Mouse (Mus musculus) lung, embryonic 14.5 days (tissue): ENCODE results near the gene Mapk8ip1. TPM values are rescaled to one million over a fixed set of nuclear protein-coding genes. Genes with fewer than 3 reads are reported as not detected.
"Not testable (repeated sequence)": the region's sequence is repeated elsewhere in the genome, so short reads cannot be mapped to it uniquely, and the experiment has no call there.

ENCODE experiments used
- ATAC-seq: fragments of 200-750 bp; cut with Nextera tagmentation; 2 replicates; pipeline ENCODE4 v1.8.0; 2017; ENCODE audit warnings: mild to moderate bottlenecking, moderate TSS enrichment, moderate library complexity; ENCODE audit not compliant: insufficient read depth
- DNase-seq: peaks from one replicate; pipeline ENCODE4 v3.0.0-alpha.2; 2015
- H3K27ac ChIP-seq: fragments of 300-500 bp; sonication (generic); 2 replicates; pipeline ENCODE4 v1.5.1; 2014; ENCODE audit warnings: low read depth, mild to moderate bottlenecking, moderate library complexity
- H3K27me3 ChIP-seq: fragments of 300-500 bp; sonication (generic); 2 replicates; pipeline ENCODE4 v1.6.1; 2014; ENCODE audit warnings: low read length, control low read depth; ENCODE audit not compliant: insufficient read depth
- H3K36me3 ChIP-seq: fragments of 300-500 bp; sonication (generic); 2 replicates; pipeline ENCODE4 v1.6.1; 2014; ENCODE audit warnings: control low read depth; ENCODE audit not compliant: insufficient read depth
- H3K4me1 ChIP-seq: fragments of 300-500 bp; sonication (generic); 2 replicates; pipeline ENCODE4 v1.6.1; 2014; ENCODE audit warnings: antibody characterized with exemption, control low read depth; ENCODE audit not compliant: insufficient read depth
- H3K4me2 ChIP-seq: fragments of 300-500 bp; sonication (generic); 2 replicates; pipeline ENCODE4 v1.6.1; 2014; ENCODE audit warnings: mild to moderate bottlenecking
- H3K4me3 ChIP-seq: fragments of 300-500 bp; sonication (generic); 2 replicates; pipeline ENCODE4 v1.5.1; 2014; ENCODE audit warnings: low read depth, low read length
- H3K9ac ChIP-seq: fragments of 300-500 bp; sonication (generic); 2 replicates; pipeline ENCODE4 v1.6.1; 2014
- H3K9me3 ChIP-seq: fragments of 300-500 bp; sonication (generic); 2 replicates; pipeline ENCODE4 v1.6.1; 2016; ENCODE audit warnings: low read depth, low read length, control low read depth
- CTCF ChIP-seq: IDR thresholded peaks from 2 replicates; pipeline ENCODE4 v1.5.1; 2016; ENCODE audit warnings: antibody characterized with exemption, low read depth
- WGBS: fragments of 180-500 bp; shearing (Covaris S2); extraction: QIAGEN DNeasy Blood & Tissue Kit; methylation state at CpG from one replicate; pipeline ENCODE4 v1.1.7; 2014; 5-methylcytosine and 5-hydroxymethylcytosine counted together
- polyA plus RNA-seq: library from polyadenylated mRNA; unstranded; fragments of >200 nt; fragmentation: Nextera tagmentation; extraction: Ambion mirVana; gene quantifications from 2 replicates; pipeline ENCODE4 v1.2.1, GENCODE M21; 2014

The Mapk8ip1 gene
- polyA plus RNA-seq, 1 experiment from 2014 or later, result 6.2 TPM

DNA sequence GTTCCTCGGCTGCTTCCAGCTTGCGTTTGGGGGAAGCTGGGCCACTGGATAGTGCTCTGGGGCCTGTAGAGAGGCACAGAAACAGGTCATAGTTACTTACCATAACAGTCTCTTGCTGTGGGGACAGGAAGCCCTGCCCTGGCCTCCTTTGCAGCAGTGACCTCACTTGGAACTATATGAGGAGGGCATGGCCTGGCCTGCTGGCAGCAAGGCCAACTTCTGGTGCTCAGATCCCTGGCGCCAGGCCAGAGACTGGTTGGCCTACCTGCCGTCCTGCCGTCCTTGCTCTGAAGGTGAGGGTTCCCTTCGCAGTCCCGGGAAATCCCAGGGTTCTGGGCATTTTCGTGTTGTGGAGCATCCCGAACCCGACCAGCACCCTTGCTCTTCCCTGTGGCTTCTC lies 10.6 kb upstream of the Mapk8ip1 start:
- no peak for TF ChIP-seq CTCF
- H3K4me1 ChIP-seq, result no peaks in the 10 kb centered on the region
- H3K9ac ChIP-seq, result no peak overlapping the region
- no peak overlapping the region for H3K4me3 ChIP-seq
- H3K4me2 ChIP-seq, result no peak overlapping the region
- H3K9me3 ChIP-seq, result no peaks in the 10 kb centered on the region
- 86% methylated on average over 10 of the region's 10 CpGs for WGBS
- no peak for ATAC-seq
- peaks cover 95% of the 10 kb centered on the region for H3K36me3 ChIP-seq
- H3K27me3 ChIP-seq, result no peaks in the 10 kb centered on the region
- DNase-seq, result no peak
- no peak overlapping the region for H3K27ac ChIP-seq

DNA sequence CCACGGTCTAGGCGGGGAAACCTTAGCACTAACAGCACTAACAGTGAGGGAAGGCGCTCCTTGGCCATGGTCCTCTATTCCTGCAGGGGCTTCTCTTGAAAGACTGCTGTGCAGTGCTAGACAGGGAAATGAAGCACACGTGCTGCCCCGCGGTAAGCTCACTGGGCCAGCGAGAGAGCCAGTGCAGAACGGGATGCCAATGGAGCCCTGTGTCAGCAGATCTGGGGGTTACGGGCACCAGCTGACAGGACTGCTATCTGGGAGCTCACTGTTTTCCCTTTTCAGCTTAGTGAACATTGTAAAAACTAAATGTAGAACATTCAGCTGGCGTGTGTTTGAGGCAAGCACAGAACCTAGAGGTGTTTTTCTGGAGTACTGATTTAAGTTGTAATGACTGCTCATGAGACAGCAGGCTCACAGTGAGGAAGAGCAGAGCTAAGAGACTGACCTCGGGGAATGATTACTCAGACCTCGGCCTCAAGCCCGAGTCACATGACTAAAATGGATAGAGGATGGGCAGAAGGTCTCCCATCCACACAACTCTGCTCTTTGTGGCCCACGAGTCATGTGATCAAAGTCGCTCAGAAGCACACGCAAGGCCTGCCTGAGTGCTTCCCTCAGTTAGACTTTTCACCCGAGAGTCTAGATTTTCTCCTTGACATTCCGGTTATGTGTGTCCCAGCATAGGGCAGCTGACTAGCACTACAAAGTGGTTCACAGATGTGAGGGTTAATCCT lies 7.4 kb upstream of the Mapk8ip1 start:
- ATAC-seq (no peak), DNase-seq (no peak)
- Histone ChIP-seq H3K36me3 (peaks cover 86% of the 10 kb centered on the region), H3K4me1 (no peaks in the 10 kb centered on the region), H3K4me2 (no peak overlapping the region), H3K9me3 (no peaks in the 10 kb centered on the region), H3K27me3 (no peaks in the 10 kb centered on the region), H3K27ac (no peak overlapping the region), H3K4me3 (no peak overlapping the region), H3K9ac (no peak overlapping the region)
- WGBS, result 87% methylated on average over 18 of the region's 18 CpGs
- TF ChIP-seq CTCF, result no peak

- Histone ChIP-seq H3K4me2 (no peak overlapping the region), H3K36me3 (peaks cover 58% of the 10 kb centered on the region), H3K4me3 (no peak overlapping the region), H3K27me3 (peaks cover 2% of the 10 kb centered on the region; the same call in 1 of the 2 replicates), H3K4me1 (0 out of 2 replicates have a peak, but pooled peaks cover 2% of the 10 kb centered on the region), H3K27ac (no peak overlapping the region), H3K9me3 (no peaks in the 10 kb centered on the region), H3K9ac (no peak overlapping the region)
- WGBS, result 88% methylated on average over 7 of the region's 7 CpGs
- no peak for TF ChIP-seq CTCF
- ATAC-seq (no peak), DNase-seq (no peak)
Observed at GRCm38 (mm10) chr2:92405687-92406086, 4.6 kb upstream of the Mapk8ip1 start.

- Histone ChIP-seq H3K36me3 (peaks cover 49% of the 10 kb centered on the region), H3K9ac (no peak overlapping the region), H3K27ac (no peak overlapping the region), H3K9me3 (no peaks in the 10 kb centered on the region), H3K4me1 (0 out of 2 replicates have a peak, but pooled peaks cover 2% of the 10 kb centered on the region), H3K27me3 (peaks cover 6% of the 10 kb centered on the region; the same call in 1 of the 2 replicates), H3K4me2 (no peak overlapping the region), H3K4me3 (no peak overlapping the region)
- DNase-seq (no peak), ATAC-seq (no peak)
- no peak for TF ChIP-seq CTCF
- 81% methylated on average over 6 of the region's 6 CpGs for WGBS
Observed at GRCm38 (mm10) chr2:92404737-92405136, 3.7 kb upstream of the Mapk8ip1 start.

DNA sequence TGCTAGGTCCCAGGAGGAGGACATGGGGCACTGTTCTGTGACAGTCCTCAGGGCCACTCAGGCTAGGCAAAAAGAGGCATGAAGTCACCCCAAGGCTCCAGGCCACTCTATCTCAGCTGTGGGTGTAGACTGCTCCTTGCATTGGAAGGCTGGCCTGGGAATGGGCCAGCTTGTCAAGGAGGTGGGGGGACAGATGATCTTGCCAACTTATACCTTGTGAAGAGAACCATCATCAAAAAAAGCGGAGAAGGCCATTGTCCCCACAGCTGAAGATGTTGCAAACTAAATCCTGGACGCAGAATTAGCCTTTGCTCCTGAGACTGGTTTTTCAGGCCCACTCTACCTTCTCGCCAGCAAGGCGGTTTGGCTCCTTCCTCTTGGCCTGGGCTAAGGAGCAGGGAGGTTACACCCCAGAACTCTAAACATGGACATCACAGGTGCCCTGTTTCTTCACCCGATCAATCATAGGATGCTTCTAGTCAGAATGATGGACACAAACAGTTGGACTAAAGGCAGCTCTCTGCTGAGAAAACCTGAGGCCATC lies 2.8 kb upstream of the Mapk8ip1 start:
- no peak overlapping the region for H3K9ac ChIP-seq
- ATAC-seq, result no peak
- WGBS, result 88% methylated on average over 5 of the region's 5 CpGs
- no peak overlapping the region for H3K4me3 ChIP-seq
- H3K4me2 ChIP-seq, result no peak overlapping the region
- H3K27ac ChIP-seq, result no peak overlapping the region
- peaks cover 40% of the 10 kb centered on the region for H3K36me3 ChIP-seq
- H3K9me3 ChIP-seq, result no peaks in the 10 kb centered on the region
- H3K4me1 ChIP-seq, result 0 out of 2 replicates have a peak, but pooled peaks cover 2% of the 10 kb centered on the region
- no peak for TF ChIP-seq CTCF
- DNase-seq, result no peak
- peaks cover 6% of the 10 kb centered on the region; the same call in 1 of the 2 replicates for H3K27me3 ChIP-seq

- Histone ChIP-seq H3K4me1 (0 out of 2 replicates have a peak, but pooled peaks cover 2% of the 10 kb centered on the region), H3K9ac (no peak overlapping the region), H3K27ac (no peak overlapping the region), H3K9me3 (no peaks in the 10 kb centered on the region), H3K4me3 (no peak overlapping the region), H3K36me3 (peaks cover 29% of the 10 kb centered on the region), H3K4me2 (no peak overlapping the region), H3K27me3 (peaks cover 6% of the 10 kb centered on the region; the same call in 1 of the 2 replicates)
- 68% methylated on average over 4 of the region's 4 CpGs for WGBS
- ATAC-seq (no peak), DNase-seq (no peak)
- no peak for TF ChIP-seq CTCF
Observed at GRCm38 (mm10) chr2:92402591-92403326, 1.7 kb upstream of the Mapk8ip1 start.

DNA sequence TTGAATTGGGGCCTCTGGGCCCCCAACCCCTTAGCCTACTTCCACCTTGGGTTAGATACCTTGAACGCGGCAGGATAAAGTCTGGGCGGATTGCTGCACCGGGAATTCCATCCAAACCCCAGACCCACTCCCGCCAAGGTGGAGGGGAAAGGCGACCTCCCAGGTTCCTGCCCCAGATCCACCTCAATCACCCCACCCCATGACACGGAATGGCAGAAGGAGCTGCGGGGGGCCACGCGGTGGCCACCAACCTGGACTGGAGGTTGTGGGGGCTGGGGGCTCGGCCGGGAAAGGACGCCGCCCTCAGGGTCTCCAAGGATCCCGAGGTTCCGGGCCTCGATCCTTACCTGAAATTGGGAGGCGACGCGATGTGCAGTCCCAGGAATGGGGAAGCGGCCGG lies 381 bp downstream of the Mapk8ip1 start:
- H3K4me2 ChIP-seq, result peak overlapping the region; percentile 92
- 3% methylated on average over 21 of the region's 22 CpGs for WGBS
- DNase-seq (no peak), ATAC-seq (no peak; the same call in 1 of the 2 replicates)
- peaks cover 6% of the 10 kb centered on the region; the same call in 1 of the 2 replicates for H3K27me3 ChIP-seq
- H3K9ac ChIP-seq, result peak overlapping the region; percentile 62
- TF ChIP-seq CTCF, result no peak
- H3K9me3 ChIP-seq, result no peaks in the 10 kb centered on the region
- H3K36me3 ChIP-seq, result peaks cover 13% of the 10 kb centered on the region
- H3K27ac ChIP-seq, result no peak overlapping the region
- H3K4me1 ChIP-seq, result 0 out of 2 replicates have a peak, but pooled peaks cover 2% of the 10 kb centered on the region
- H3K4me3 ChIP-seq, result peak overlapping the region; percentile 57

GRCm38 (mm10) chr2:92399877-92400276 lies 1.2 kb downstream of the Mapk8ip1 start:
- H3K4me3 ChIP-seq, ATAC-seq, H3K4me1 ChIP-seq, H3K27me3 ChIP-seq, DNase-seq, H3K9ac ChIP-seq, H3K27ac ChIP-seq, H3K9me3 ChIP-seq, H3K36me3 ChIP-seq, H3K4me2 ChIP-seq: not testable (repeated sequence)
- 67% methylated on average over 4 of the region's 4 CpGs for WGBS
